Mouse (Mus musculus) limb, embryonic 12.5 days (tissue): ENCODE results near the gene Nup188. TPM values are rescaled to one million over a fixed set of nuclear protein-coding genes. Genes with fewer than 3 reads are reported as not detected.

Source experiments
- ATAC-seq: fragments of 200-750 bp; cut with Nextera tagmentation; 2 replicates; pipeline ENCODE4 v1.8.0; 2017; ENCODE audit warnings: low read depth, moderate TSS enrichment; ENCODE audit not compliant: insufficient number of reproducible peaks, insufficient read depth, low FRiP score, low TSS enrichment
- H3K27ac ChIP-seq: fragments of 300-500 bp; sonication (generic); 2 replicates; pipeline ENCODE4 v1.5.1; 2016; ENCODE audit warnings: mild to moderate bottlenecking, moderate library complexity
- H3K27me3 ChIP-seq: fragments of 300-500 bp; sonication (generic); 2 replicates; pipeline ENCODE4 v1.6.1; 2016; ENCODE audit warnings: mild to moderate bottlenecking, moderate library complexity
- H3K36me3 ChIP-seq: fragments of 300-500 bp; sonication (generic); 2 replicates; pipeline ENCODE4 v1.6.1; 2016; ENCODE audit warnings: mild to moderate bottlenecking, moderate library complexity
- H3K4me1 ChIP-seq: fragments of 300-500 bp; sonication (generic); replicated peaks from 2 replicates; pipeline ENCODE4 v1.6.1; 2016
- H3K4me2 ChIP-seq: fragments of 300-500 bp; sonication (generic); 2 replicates; pipeline ENCODE4 v1.6.1; 2016; ENCODE audit warnings: mild to moderate bottlenecking, moderate library complexity
- H3K4me3 ChIP-seq: fragments of 300-500 bp; sonication (generic); replicated peaks from 2 replicates; pipeline ENCODE4 v1.5.1; 2016; ENCODE audit warnings: mild to moderate bottlenecking
- H3K9ac ChIP-seq: fragments of 300-500 bp; sonication (generic); replicated peaks from 2 replicates; pipeline ENCODE4 v1.6.1; 2016; ENCODE audit warnings: mild to moderate bottlenecking, moderate library complexity
- H3K9me3 ChIP-seq: fragments of 300-500 bp; sonication (generic); 2 replicates; pipeline ENCODE4 v1.6.1; 2016; ENCODE audit warnings: mild to moderate bottlenecking, moderate library complexity
- whole genome bisulfite sequencing: fragments of 180-500 bp; shearing (Covaris S2); methylation state at CpG from one replicate; pipeline ENCODE4 v1.1.7; 2016; 5-methylcytosine and 5-hydroxymethylcytosine counted together
- polyA plus RNA-seq: library from polyadenylated mRNA; unstranded; fragments of >200 nt; fragmentation: Nextera tagmentation; extraction: Ambion mirVana; gene quantifications from 2 replicates; pipeline ENCODE4 v1.2.1, GENCODE M21; 2016

Nup188 gene
- polyA plus RNA-seq, 1 experiment from 2014 or later = 32.0 TPM

GRCm38 (mm10) chr2:30247036-30247435 lies 39.2 kb upstream of the Nup188 start:
- Histone ChIP-seq H3K27me3 (no peaks in the 10 kb centered on the region), H3K4me1 (peaks cover 31% of the 10 kb centered on the region), H3K36me3 (peaks cover 91% of the 10 kb centered on the region), H3K4me2 (no peak overlapping the region), H3K9me3 (no peaks in the 10 kb centered on the region), H3K27ac (no peak overlapping the region), H3K9ac (no peak overlapping the region), H3K4me3 (no peak overlapping the region)
- WGBS = 91% methylated on average over 5 of the region's 5 CpGs
- no peak for ATAC-seq

GRCm38 (mm10) chr2:30247681-30248080 lies 38.5 kb upstream of the Nup188 start:
- Histone ChIP-seq H3K36me3 (peaks cover 91% of the 10 kb centered on the region), H3K27ac (no peak overlapping the region)
- 85% methylated on average over 4 of the region's 4 CpGs for WGBS

GRCm38 (mm10) chr2:30249182-30249581 lies 37.0 kb upstream of the Nup188 start:
- WGBS = 88% methylated on average over 3 of the region's 3 CpGs
- Histone ChIP-seq H3K4me3 (no peak overlapping the region), H3K36me3 (peaks cover 91% of the 10 kb centered on the region), H3K27me3 (no peaks in the 10 kb centered on the region), H3K27ac (no peak overlapping the region), H3K9me3 (no peaks in the 10 kb centered on the region), H3K4me2 (no peak overlapping the region), H3K4me1 (peaks cover 24% of the 10 kb centered on the region), H3K9ac (no peak overlapping the region)
- ATAC-seq = no peak

More at GRCm38 (mm10) chr2:30247681-30248080, 38.5 kb upstream of the Nup188 start:
- no peak overlapping the region for H3K4me2 ChIP-seq
- no peaks in the 10 kb centered on the region for H3K9me3 ChIP-seq
- H3K27me3 ChIP-seq = no peaks in the 10 kb centered on the region
- peaks cover 29% of the 10 kb centered on the region for H3K4me1 ChIP-seq
- ATAC-seq = no peak
- H3K9ac ChIP-seq = no peak overlapping the region
- H3K4me3 ChIP-seq = no peak overlapping the region

GRCm38 (mm10) chr2:30250166-30251128 lies 35.8 kb upstream of the Nup188 start:
- H3K4me1 ChIP-seq = peaks cover 14% of the 10 kb centered on the region
- no peak overlapping the region; the same call in 1 of the 2 replicates for H3K9ac ChIP-seq
- H3K27me3 ChIP-seq = no peaks in the 10 kb centered on the region
- WGBS = 87% methylated on average over 10 of the region's 10 CpGs
- H3K36me3 ChIP-seq = peaks cover 94% of the 10 kb centered on the region
- H3K4me2 ChIP-seq = no peak overlapping the region
- H3K9me3 ChIP-seq = no peaks in the 10 kb centered on the region
- H3K27ac ChIP-seq = no peak overlapping the region
- ATAC-seq = no peak
- H3K4me3 ChIP-seq = no peak overlapping the region

GRCm38 (mm10) chr2:30251417-30252104 lies 34.6 kb upstream of the Nup188 start:
- no peaks in the 10 kb centered on the region for H3K27me3 ChIP-seq
- H3K36me3 ChIP-seq = peaks cover 96% of the 10 kb centered on the region
- H3K4me3 ChIP-seq = no peak overlapping the region
- H3K4me1 ChIP-seq = peaks cover 9% of the 10 kb centered on the region
- no peak overlapping the region for H3K4me2 ChIP-seq
- 84% methylated on average over 5 of the region's 5 CpGs for WGBS
- H3K9ac ChIP-seq = no peak overlapping the region
- no peak overlapping the region for H3K27ac ChIP-seq
- no peaks in the 10 kb centered on the region for H3K9me3 ChIP-seq
- no peak; the same call in 1 of the 2 replicates for ATAC-seq

GRCm38 (mm10) chr2:30252521-30252920 lies 33.7 kb upstream of the Nup188 start:
- Histone ChIP-seq H3K27ac (no peak overlapping the region), H3K27me3 (no peaks in the 10 kb centered on the region), H3K4me2 (no peak overlapping the region), H3K4me3 (no peak overlapping the region), H3K36me3 (peaks cover 99% of the 10 kb centered on the region), H3K9ac (no peak overlapping the region), H3K4me1 (peaks cover 9% of the 10 kb centered on the region), H3K9me3 (no peaks in the 10 kb centered on the region)
- 80% methylated on average over 3 of the region's 3 CpGs for WGBS
- ATAC-seq = no peak

- WGBS = 84% methylated on average over 5 of the region's 5 CpGs
- H3K36me3 ChIP-seq = peaks cover 100% of the 10 kb centered on the region
Observed at GRCm38 (mm10) chr2:30253809-30254208, 32.4 kb upstream of the Nup188 start.

GRCm38 (mm10) chr2:30255631-30256395 lies 30.4 kb upstream of the Nup188 start:
- Histone ChIP-seq H3K27ac (no peak overlapping the region), H3K9ac (no peak overlapping the region), H3K4me2 (no peak overlapping the region), H3K4me3 (no peak overlapping the region), H3K4me1 (peaks cover 9% of the 10 kb centered on the region), H3K27me3 (no peaks in the 10 kb centered on the region), H3K9me3 (no peaks in the 10 kb centered on the region), H3K36me3 (peaks cover 100% of the 10 kb centered on the region)
- WGBS = 96% methylated on average over 42 of the region's 42 CpGs
- ATAC-seq = no peak

More at GRCm38 (mm10) chr2:30253809-30254208, 32.4 kb upstream of the Nup188 start:
- no peaks in the 10 kb centered on the region for H3K9me3 ChIP-seq
- H3K4me1 ChIP-seq = peaks cover 9% of the 10 kb centered on the region
- no peaks in the 10 kb centered on the region for H3K27me3 ChIP-seq
- H3K9ac ChIP-seq = no peak overlapping the region
- H3K4me2 ChIP-seq = no peak overlapping the region
- H3K27ac ChIP-seq = no peak overlapping the region
- no peak for ATAC-seq
- H3K4me3 ChIP-seq = no peak overlapping the region

- 97% methylated on average over 30 of the region's 30 CpGs for WGBS
- Histone ChIP-seq H3K36me3 (peaks cover 100% of the 10 kb centered on the region), H3K4me2 (no peak overlapping the region), H3K27ac (no peak overlapping the region), H3K4me1 (peaks cover 4% of the 10 kb centered on the region), H3K9me3 (no peaks in the 10 kb centered on the region), H3K4me3 (no peak overlapping the region), H3K27me3 (no peaks in the 10 kb centered on the region), H3K9ac (no peak overlapping the region)
- ATAC-seq = no peak
Observed at GRCm38 (mm10) chr2:30256616-30257350, 29.4 kb upstream of the Nup188 start.

- Histone ChIP-seq H3K36me3 (peaks cover 99% of the 10 kb centered on the region), H3K27me3 (no peaks in the 10 kb centered on the region), H3K4me3 (no peak overlapping the region), H3K9me3 (no peaks in the 10 kb centered on the region), H3K4me2 (no peak overlapping the region), H3K4me1 (no peaks in the 10 kb centered on the region), H3K9ac (no peak overlapping the region), H3K27ac (no peak overlapping the region)
- 89% methylated on average over 7 of the region's 7 CpGs for WGBS
- no peak for ATAC-seq
Observed at GRCm38 (mm10) chr2:30257699-30258460, 28.3 kb upstream of the Nup188 start.
